Comparison of ENCODE assay signal across 32 mouse cellular contexts in genomic region chr1:181850441-181850840, GRCm38 (mm10). TPM values are rescaled to one million over a fixed set of nuclear protein-coding genes. Genes with fewer than 3 reads are reported as not detected.
A peak's percentile ranks its signal among the peaks of the same experiment; 100 is the strongest.
DNase-seq lines count a peak whose midpoint lies in the region; ATAC-seq lines count a peak whose summit lies in the region.
"Had no signal": no experiment of that assay in that cellular context is flagged by ENCODE, and none has a peak within 500 bp of the region (broad histone marks: within the 10 kb centered on the region; RNA-seq: fewer than 3 reads in every experiment).

No protein-coding gene starts in this region.

- ATAC-seq in heart, embryonic 12.5 days (ENCODE audit: insufficient number of reproducible peaks, low FRiP score), result no peak
- ATAC-seq: CD4-positive, CD25-positive, alpha-beta regulatory T cell, adult 4 months; forebrain, embryonic 15.5 days; hindbrain, embryonic 16.5 days; intestine, embryonic 15.5 days; lung, postnatal 0 days; midbrain, embryonic 15.5 days had no signal

- H3K27me3 ChIP-seq in heart, embryonic 12.5 days (replicated peaks), result 0 out of 2 replicates have a peak, but pooled peaks cover 4% of the 10 kb centered on the region
- H3K27me3 ChIP-seq: embryonic facial prominence, embryonic 13.5 days; forebrain, embryonic 15.5 days; intestine, embryonic 15.5 days; limb, embryonic 15.5 days; midbrain, embryonic 15.5 days had no signal

- no peak overlapping the region for H3K4me2 ChIP-seq in heart, embryonic 12.5 days
- H3K4me2 ChIP-seq: embryonic facial prominence, embryonic 13.5 days; forebrain, embryonic 15.5 days; intestine, embryonic 15.5 days; limb, embryonic 15.5 days; liver, embryonic 13.5 days; midbrain, embryonic 15.5 days had no signal

- H3K4me1 ChIP-seq in heart, embryonic 12.5 days (replicated peaks), result peaks cover 15% of the 10 kb centered on the region
- H3K4me1 ChIP-seq: forebrain, embryonic 15.5 days; midbrain, embryonic 15.5 days had no signal

- H3K4me3 ChIP-seq in heart, embryonic 12.5 days, result no peak overlapping the region
- H3K4me3 ChIP-seq: embryonic facial prominence, embryonic 13.5 days; forebrain, embryonic 10.5 days; forebrain, embryonic 15.5 days; hindbrain, embryonic 10.5 days; intestine, embryonic 15.5 days; limb, embryonic 10.5 days; limb, embryonic 15.5 days; liver, embryonic 13.5 days; midbrain, embryonic 15.5 days had no signal

- H3K9me3 ChIP-seq in heart, embryonic 12.5 days (replicated peaks), result no peaks in the 10 kb centered on the region
- H3K9me3 ChIP-seq: forebrain, embryonic 10.5 days; forebrain, embryonic 15.5 days; hindbrain, embryonic 10.5 days; intestine, embryonic 15.5 days; limb, embryonic 10.5 days; limb, embryonic 15.5 days; liver, embryonic 13.5 days; midbrain, embryonic 15.5 days had no signal

- peak; percentile 60 to 63 for DNase-seq in cerebellum, postnatal 10 days
- DNase-seq in cerebellum, postnatal 14 days, result no peak
- peak; percentile 90 for DNase-seq in heart, adult 11 months
- DNase-seq in NIH3T3 (ENCODE audit: low read depth), result peak; percentile 48
- DNase-seq in skeletal muscle tissue, adult 2 months (ENCODE audit: low read depth, low spot score), result peak; percentile 36
- no peak for DNase-seq in frontal cortex, postnatal 36 days (ENCODE audit: low spot score in 2 of 2)
- DNase-seq: adrenal gland, postnatal 25 days; cerebellum, adult 11-12 months; cerebellum, adult 9-11 months; gastrocnemius, postnatal 10 days; heart, postnatal 14 days; kidney, adult 8-10 months; kidney, postnatal 4 days; liver, embryonic 13.5 days; lung, adult 18-20 months; right cerebral cortex, postnatal 25 days; spleen, adult 18-20 months; thymus, postnatal 14 days had no signal

- no peak overlapping the region for H3K9ac ChIP-seq in heart, embryonic 12.5 days
- H3K9ac ChIP-seq: embryonic facial prominence, embryonic 13.5 days; forebrain, embryonic 15.5 days; intestine, embryonic 15.5 days; limb, embryonic 15.5 days; liver, embryonic 13.5 days; midbrain, embryonic 15.5 days had no signal

- 81% methylated on average over 4 of the region's 4 CpGs for WGBS in heart, embryonic 12.5 days

- no peaks in the 10 kb centered on the region for H3K36me3 ChIP-seq in heart, embryonic 12.5 days
- H3K36me3 ChIP-seq: embryonic facial prominence, embryonic 13.5 days; forebrain, embryonic 10.5 days; forebrain, embryonic 15.5 days; hindbrain, embryonic 10.5 days; intestine, embryonic 15.5 days; limb, embryonic 10.5 days; limb, embryonic 15.5 days; liver, embryonic 13.5 days; midbrain, embryonic 15.5 days had no signal

- no peak overlapping the region for H3K27ac ChIP-seq in heart, embryonic 12.5 days (ENCODE audit: poor library complexity, severe bottlenecking)
- H3K27ac ChIP-seq: embryonic facial prominence, embryonic 13.5 days; forebrain, embryonic 10.5 days; hindbrain, embryonic 10.5 days; intestine, embryonic 15.5 days; kidney, postnatal 0 days; limb, embryonic 10.5 days; liver, embryonic 13.5 days; macrophage; midbrain, embryonic 15.5 days had no signal

RNA-seq across cellular contexts. Expression of gene Lbr, which starts 7.6 kb away (rescaled TPM):
- 100 and 105 TPM in 2 replicates for polyA plus RNA-seq in heart, embryonic 12.5 days (2016; fragmentation: Nextera tagmentation; extraction: Ambion mirVana)

Comparison
In these comparisons a context has a peak if more than half of its experiments do, and no peak if none do; other contexts are left out.
1. DNase-seq: peak in cerebellum, postnatal 10 days (2 of 2), heart, adult 11 months (single experiment), NIH3T3 (single experiment) and skeletal muscle tissue, adult 2 months (single experiment); none in cerebellum, postnatal 14 days (0 of 2) and frontal cortex, postnatal 36 days (0 of 2).